Mouse (Mus musculus): ENCODE measurements around the gene Nlrc5.
A peak's percentile ranks its signal among the peaks of the same experiment; 100 is the strongest.

Nlrc5 gene

DNA sequence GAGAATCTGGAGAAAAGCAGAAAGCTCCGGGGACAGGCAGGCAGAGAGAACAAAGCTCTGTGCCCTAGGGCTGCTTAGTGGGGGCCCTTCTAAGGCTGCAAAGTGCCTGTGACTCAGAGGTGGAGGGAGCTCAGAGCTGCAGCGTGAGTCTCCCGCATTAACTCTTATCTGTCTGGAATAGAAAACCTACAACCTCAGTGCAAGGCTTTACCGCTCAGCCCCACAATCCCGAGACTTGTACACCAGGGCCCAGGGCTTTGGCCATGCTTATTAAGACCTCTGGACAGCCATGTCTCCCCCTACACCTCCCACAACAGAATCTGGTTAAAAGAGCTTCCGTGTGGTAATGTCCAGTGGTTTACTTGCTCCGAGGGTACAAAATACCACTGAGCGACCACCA lies 97.8 kb downstream of the Nlrc5 start:
- DNase-seq = no peak

DNA sequence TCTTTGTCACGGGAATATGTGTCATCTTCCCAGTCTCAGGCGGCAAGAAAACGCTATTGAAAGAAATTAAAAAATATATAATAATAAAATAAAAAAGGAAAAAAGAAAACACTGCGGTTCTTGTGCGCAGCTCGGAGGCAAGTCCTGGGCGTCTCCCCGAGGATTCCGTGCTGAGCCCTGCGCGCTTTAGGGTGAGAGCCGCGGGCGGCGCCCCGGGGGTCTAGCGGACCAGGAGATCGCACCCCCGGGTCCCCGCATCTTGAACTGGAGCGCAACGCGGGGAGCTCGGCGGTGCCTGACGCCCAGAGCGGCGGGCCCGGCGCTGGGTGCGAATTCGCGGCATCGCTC lies 98.3 kb downstream of the Nlrc5 start:
- no peak for DNase-seq

DNA sequence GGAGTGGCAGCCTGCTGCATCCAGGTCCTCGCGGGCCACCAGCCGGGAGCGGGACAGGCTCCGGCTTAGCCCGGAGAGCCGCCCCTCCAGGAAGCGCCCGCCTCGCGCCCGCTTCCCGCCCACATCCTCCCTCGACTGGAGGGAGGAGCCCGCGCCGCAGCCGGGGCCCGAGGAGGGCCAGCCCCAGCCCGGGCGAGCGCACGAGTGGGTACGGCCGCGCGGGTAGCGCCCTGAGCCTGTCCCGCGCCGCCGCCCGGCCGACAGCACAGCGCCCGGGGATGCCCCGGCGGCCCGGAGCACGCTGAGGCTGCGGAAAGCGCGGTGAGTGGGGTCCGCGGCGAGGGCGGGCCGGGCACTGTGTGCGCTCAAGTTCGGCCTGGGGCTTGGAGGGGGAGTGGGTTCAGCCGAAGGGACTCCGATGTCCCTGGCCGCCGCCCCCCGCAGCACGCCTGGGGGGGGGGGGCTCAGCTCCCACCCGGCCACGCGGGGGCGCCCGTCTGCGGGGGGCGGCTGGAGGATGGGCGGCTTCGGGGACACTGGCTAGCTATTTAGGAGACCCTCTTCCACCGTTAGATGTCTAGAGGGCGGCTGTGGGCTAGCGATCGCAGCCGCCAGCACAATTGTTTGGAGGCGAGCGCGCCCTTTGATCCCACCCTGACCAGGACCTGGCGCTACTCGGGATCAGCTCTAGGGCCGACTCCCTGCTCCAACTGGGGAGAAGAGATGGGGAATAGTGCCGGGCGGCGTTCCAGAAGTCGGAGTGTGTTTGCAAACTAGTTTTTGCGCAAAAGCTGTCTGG lies 98.9 kb downstream of the Nlrc5 start, which contains the start of gene Cpne2:
TSS of gene Cpne2 (plus strand) at position 118 of the 799 bp plus-strand sequence.
- peak; percentile 39 to 52 for DNase-seq

DNA sequence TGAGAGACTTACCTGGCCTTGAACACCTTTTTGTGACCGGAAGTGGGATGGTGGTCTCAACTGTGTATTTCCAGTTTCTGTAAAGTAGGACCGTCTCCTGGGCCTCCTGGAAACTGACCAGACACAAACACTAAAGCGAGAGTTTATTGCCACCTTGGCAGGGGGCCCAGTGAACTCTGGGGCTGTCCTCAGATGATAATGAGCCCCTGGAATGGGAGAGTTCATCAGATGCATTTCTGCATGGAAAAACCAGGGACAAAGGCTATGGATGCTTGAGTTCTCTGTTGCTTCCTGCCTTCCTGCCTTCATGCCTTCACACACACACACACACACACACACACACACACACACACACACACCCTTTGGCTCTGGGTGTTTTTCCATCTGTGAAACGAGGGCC lies 100.5 kb downstream of the Nlrc5 start:
- no peak for DNase-seq

DNA sequence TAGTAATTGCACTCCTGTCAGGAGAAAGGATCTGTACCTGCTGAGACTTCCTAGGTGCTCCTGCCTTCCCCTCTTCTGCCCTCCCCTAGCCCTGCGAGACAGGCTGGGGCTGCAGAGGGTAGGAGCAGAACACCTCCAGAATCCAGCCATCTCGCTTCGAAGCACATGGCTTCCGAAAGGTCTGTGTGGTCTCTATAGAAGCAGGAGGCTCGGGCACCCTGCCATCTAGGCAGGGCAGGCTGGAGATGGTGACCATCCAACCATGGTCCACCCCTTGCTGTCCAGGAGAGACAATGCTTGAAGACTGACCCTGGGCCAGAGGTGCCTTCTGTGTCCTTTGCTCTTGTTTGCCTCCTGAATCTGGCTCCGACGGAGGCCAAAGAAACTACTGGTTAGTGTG lies 101.5 kb downstream of the Nlrc5 start:
- no peak for DNase-seq

DNA sequence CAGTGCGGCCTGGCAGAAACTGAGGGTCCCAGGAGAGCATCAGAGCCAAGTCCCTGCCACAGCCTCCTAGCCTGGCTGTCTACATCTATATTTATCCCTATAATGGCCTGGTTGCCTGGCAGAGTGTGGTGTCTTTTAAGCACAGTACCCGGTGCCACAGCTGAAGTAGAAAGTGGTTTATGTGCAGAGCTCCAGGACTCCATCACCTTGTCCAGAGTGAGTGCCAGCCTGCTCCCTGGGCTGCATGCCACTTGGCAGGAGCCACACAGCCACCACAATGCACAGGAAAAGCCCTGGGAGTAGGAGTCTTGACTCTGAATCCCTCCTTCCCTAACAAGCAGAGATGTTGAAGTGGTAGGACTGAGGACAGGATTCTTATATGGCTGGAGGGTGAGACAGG lies 103.3 kb downstream of the Nlrc5 start:
- no peak for DNase-seq

DNA sequence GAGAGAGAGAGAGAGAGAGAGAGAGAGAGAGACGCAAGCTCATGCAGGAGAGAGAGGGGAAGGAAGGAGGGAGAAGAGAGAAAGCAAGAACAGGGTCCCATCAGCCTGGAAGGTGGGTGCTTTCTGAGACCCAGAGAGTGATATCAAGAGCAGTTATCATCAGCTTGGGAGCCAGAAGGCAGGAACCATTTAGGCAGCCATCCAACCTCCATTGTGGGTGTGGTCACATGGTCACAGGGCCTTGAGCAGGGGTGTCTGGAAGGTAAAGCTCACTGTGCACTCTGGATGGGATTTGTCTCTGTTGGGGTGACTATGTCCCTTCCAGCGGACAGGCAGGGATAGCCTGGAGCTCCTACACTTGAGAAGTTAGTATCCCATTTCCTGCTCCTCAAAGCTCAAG lies 105.9 kb downstream of the Nlrc5 start:
- no peak for DNase-seq

DNA sequence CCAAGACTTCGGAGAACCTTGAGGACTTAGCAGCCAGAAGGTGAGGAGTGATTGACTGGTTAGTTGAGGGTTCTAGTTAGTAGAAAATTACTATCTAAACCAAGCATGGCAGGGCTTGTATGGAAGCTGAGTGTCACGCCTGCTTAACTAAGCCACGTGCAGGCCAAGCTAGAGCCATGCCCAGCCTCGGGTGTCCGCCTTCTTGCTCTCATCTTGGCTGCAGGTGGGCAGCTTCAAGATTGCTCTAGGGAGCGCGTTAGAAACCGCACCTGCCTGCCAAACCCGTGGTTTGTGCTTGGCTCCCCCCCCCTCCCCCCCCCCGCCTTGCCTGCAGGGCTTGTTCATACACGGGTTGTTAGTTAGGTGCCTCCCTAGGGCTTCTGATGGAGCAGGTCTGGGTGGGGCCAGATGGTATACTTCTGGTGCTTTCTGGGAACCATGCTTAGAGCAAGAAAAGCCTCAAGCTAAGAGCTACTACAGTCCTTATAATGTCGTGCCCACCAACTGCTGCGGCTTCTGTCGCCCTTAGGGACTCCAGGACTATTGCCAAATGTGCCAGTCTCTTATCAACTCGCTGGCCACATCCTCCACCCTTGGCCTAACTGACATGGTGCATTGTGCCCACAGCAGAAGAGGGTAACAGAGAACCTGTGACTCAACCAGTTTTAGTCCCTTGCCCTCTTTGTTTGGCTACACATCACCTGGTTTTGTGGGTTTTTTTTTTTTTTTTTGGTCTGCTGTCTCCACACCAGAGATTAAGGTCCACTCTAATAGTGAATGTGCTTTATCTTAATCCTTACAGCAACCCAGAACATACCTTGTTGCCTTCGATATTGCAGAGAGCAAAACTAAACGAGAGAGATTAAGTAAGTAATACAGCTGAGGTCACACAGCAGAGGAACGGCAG lies 107.0 kb downstream of the Nlrc5 start:
- no peak for DNase-seq

DNA sequence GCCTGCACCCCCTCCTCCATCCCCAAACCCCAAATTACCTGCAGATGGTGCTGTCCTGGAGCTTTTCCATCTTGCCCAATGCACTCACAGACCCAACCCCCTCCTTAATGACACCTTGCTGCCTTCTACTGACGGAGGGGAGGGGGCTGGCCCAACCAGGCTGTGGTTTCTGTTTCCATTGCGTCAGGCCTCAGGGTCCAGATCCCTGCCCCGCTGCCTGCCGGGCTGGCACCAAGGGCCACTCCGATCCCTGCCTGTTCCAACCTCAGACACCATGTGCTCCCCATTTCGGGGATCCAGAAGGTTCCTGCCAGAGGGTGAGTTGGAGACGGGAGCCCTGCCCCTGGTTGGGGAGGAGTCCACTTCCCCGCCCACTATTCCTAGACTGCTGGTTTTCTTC lies 109.8 kb downstream of the Nlrc5 start:
- DNase-seq = no peak

DNA sequence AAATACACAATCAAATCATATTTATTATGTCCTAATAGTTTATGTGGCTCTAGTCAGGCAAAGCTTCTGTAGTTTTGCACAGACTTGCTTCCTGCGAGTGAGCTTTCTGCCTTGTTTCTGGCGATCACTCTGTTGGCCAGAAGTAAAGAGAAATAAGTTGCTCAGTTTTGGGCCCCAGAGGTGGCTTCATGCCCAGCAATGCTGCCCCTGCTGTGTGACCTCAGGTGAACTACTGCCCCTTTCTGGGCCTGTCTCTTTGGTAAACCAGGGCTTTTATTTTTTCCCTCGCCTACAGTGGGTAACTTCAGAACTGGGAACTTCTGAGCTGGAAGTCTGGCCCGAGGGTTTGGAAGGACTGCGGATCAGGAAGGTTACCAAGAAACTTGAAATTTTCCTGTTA lies 114.9 kb downstream of the Nlrc5 start:
- DNase-seq = no peak

DNA sequence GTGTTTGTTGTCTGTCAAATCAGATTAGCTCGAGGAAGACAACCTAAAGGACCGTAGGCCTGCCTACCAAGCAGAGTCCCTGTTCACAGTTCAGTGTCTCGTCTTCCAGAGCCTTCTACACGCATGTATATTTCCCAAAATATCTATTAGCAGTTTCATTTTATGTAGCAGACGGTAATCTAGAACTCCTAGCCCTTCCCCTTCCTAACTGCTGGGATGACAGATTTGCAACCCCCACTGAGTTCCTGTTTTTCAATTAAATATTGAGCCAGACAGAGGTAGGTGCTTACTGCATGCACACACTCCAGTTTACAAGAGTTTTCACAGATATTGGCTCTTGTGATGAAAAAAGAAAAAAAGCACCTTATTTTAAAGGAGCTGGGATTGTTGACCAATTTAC lies 115.3 kb downstream of the Nlrc5 start:
- DNase-seq = no peak

DNA sequence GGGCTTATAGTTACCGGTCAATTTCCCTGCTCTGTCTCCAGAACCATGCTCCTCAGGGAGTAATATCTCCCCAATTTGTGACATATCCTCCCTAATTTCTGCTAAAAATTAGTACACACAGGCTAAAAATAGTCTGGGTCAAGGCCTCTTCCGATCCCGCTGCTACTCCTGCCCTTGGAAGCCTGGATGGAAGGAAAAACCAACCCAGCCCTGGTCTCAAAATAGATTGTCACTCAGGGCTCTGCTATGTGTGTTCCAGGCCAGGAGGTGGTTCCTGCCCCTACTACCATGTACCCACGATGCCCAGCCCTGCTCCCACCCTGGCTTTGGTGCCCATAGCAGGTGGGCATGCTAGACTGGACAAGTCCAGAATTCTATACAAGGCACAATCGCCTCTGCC lies 115.8 kb downstream of the Nlrc5 start:
- no peak for DNase-seq

DNA sequence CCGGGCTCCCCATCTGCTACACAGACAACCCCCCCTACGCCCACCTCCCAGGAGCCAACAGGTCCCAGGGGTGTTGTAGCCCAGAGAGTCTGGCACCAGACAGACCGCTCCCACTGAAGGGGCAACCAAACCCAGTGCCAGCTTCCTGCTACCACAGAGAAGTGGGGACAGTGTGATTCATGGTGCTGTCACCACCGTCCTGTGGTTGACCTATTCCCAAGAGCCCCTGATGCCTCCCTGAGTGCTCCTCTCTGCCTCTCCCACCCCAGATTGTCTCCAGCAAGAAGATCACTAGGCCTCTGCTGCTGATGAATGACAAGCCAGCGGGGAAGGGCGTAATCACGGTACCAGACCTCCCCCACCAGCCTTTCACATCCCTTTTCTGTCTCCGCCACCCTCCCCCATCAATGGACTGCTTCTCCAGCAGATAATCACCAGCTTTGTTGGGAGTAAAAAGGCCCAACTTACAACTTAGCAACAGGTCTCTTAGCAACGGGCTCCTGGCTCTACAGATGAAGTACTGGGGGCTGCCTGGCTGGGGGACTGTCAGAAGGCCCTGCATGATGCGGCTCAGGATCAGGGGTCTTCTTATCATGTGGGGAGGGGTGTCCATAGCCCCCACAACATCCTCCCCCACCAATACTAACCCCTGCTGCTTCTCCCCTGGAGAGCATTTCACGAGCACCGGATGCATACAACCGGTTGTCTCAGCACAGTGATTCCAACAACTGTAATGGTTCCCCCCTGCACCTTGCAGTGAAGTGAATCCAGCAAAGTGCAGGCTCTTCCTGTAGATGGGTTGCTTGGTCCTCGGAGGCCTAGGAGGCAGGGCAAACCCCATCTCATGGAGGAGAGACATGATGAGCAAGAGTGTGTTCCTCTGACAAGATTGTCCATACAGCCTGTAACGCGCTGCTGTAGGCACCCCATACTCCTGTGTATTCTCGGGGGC lies 117.6 kb downstream of the Nlrc5 start:
- DNase-seq = peak in 1 of 2 experiments; percentile 16

DNA sequence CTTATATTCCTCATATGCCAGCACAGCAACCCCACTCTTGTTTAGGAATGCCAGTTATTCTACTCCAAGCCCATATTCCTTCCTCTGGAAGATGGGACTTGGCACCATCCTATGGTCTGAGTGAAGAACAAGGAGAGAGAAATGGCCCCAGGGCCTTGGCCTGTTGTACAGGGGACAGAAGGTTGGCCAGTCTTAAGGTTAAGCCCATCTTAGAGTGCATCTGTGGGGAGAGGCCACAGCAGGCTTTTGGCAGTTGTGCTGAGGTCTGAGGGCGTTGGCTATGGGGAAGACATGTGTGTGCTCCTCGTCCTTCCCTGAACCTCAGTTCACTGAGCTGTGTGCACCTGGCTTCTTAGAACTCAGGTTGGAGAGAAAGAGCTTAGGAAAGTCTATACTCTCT lies 118.5 kb downstream of the Nlrc5 start:
- DNase-seq = no peak

DNA sequence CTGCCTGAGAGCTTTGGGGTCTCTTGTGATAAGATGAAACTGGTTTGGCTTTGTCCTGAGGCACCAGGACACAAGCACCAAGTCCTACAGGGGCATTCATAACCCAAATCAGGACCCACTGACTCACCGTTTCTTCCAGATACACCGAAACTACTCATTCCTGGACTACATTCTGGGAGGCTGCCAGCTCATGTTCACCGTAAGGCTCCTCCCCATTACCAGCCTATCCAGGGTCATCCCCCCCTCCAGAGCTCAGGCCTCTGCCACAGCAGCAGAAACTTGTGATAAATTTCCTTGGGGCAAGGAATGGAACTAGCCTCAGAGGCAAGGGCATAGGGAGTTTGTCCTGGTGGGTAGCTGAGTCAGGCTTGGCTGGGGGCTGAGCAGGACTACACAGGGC lies 123.1 kb downstream of the Nlrc5 start:
- DNase-seq = no peak

DNA sequence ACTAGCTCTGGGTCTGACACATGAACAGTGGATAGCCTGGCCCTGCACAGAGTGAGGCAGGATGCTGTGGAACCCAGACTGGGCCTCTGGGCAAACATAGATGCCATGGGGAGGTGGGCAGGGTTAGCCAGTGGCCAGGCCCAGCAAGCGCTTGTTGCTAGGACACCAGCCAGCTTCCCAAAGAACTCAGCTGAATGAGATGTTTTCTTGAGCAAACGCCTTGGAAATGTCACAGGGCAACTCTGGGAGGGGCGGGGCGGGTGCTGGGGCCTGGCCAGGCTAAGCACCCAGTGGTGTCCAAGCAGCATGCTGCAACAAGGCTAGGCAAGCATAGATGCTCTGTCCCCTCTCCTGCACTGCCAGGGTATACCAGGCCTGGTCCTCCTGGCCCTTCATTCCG lies 127.1 kb downstream of the Nlrc5 start:
- no peak for DNase-seq

DNA sequence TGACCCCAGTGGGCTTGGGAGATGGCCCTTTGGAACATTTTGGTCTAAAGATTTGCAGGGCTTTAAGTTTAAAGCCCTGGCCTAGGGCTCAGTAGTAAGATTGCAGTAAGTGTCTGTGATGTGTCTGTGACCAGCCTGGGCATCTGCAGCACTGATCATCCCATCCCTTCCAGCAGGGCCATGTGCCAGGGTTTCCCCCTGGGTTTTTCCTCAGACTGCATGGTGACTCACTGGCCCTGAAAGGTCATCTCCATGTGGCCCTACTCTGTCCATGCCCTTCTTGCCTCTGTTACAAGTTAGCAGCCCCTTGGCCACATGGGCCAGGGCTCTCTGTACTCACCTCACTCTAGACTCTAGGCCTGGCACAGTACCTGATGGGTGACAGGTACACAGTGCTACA lies 130.3 kb downstream of the Nlrc5 start:
- DNase-seq = no peak

DNA sequence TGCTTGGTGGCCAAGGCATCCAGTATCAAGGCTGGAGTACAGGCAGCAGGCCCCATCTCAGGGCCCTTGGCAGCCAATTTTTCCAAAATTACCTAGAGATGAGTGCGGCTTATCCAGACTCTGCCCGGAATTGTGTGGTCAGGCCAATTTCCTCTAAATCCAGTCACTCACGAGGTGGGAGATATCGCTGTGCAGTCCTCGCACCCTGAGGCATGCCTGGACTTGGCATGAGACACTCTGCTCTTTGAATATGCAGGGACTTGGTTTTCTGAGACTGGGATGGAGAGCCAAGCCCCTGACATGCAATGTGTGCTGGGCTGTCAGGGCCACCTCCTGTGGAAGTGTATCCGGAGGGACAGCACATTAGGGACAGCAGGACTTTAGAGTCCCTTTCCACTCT lies 131.9 kb downstream of the Nlrc5 start:
- DNase-seq = no peak

DNA sequence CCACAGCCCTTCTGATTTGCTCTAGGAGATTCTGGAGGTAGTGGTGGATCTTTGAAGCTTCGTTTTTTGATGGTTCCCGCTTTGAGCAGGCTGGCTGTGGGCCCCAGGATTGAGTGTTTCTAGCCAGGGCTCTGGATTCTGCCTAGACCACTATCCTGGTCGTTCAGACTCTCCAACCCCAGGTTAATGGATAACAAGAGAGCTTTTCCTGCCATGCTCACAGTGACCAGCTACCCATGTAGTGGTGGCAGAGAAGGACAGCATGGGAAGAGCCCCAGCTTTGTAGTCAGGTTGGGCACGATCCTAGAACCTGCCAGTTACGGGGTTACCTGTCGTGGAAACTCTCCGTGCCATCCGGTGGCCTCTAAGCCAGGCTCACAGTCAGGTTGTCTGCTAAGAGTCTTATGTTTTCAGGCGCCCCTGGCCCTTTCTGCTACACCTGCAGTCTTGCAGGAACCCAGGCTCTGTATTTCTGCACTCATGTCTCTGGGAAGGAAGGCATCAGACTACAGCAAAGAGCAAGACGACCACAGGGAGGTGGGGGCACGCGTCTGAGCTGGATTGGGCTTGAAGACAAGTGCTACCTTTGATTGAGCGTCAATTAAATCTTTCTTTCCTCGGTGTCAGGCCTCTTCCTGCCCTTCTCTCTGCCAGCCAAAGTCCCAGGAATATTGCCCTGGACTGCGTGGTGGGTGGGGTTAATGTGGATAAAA lies 132.4 kb downstream of the Nlrc5 start:
- DNase-seq = no peak

DNA sequence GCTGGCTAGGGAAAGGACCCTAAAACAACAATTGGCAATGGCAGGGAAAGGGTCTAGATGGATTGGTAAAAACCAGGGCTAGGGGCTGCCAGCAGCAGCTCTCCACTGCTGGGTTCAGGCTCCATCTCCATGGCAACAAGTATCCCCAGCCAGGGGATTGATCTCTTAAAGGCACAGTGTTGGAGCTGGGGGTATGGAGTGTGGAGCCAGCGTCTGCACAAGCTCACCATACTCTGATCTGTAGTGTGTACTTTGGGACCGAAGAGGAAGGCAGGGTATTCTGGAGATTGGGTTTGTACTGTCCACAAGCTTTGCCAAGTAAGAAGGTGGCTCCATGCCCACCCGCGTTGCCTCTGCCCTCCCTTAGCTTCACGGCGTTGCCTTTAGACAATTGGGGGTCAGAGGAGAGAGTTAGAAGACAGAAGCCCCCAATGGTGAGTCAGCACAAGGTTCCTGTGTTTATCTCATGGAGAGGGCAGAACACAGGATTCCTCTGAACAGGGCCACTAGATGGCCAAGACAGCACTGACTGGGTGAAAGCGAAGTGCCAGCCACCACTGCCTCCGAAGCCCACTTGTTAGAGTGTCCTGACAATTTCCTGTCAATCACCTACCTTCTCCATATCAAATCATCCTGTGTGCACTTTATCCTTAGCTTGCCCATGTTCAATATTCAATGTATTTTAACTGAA lies 133.1 kb downstream of the Nlrc5 start:
- no peak for DNase-seq

DNA sequence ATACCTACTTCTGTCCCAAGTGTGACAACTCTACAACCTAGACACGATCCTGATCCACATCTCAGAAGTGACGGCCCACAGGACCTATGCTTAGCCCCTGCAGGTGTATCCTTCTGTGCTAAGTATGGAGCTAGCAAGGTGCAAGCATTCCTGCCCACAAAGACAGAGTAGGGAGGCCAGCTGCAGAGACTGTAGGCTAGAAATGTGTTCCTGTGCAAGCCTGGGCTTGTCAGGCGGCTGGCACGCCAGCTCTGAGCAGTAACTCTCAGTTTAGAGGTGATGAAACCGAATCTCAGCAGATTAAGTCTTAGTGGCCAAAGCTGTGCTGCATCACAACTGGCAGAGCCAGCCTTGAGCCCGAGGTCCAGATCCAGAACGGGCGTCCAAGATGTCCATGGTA lies 133.9 kb downstream of the Nlrc5 start:
- no peak for DNase-seq

DNA sequence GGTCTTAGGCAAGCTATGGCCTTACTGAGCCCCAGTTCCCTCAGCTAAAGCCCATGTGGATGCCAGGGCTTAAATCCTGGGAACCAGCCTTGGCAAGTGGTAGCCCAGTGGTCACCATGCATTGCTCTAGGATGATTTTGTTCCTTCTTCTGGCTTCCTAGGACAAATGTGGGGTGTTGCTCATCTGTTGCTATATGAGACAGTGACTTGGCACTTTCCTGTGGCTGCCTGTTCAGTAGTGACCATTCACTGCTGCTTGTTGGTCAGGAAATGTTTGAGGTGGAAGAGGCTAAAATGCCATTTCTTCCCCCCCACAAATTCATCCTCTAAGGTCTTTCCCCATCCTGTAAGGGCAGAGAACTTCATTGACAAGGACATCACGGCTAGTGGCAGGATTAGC lies 135.3 kb downstream of the Nlrc5 start:
- DNase-seq = no peak

Measured in spleen, adult 18-20 months (tissue).